Mouse (Mus musculus) right cerebral cortex, postnatal 4 days (tissue): ENCODE measurements around the gene Cdk17.

Experiments used
- DNase-seq: peaks from one replicate; pipeline ENCODE4 v3.0.0-alpha.2; 2022

Gene Cdk17

GRCm38 (mm10) chr10:93171182-93171855 lies 10.6 kb downstream of the Cdk17 start:
- DNase-seq, result no peak

DNA sequence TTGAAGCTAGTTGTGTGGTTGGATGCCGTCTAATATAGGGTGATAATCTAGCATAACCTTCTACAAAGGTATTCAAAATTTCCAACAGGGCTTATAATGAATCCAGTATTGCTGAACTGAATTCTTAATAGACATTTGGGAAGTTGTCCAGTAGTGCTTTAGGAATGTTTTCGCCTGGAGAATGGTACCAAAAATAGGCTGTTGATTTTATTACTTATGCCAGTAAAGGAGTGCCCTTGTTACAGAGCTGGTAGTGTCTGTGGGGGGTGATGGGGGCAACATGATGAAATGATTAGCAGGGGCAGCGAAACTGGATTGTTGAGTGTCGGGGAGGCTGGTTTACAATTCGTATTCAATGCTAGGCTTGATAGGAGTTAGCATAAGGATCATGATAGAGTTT lies 16.8 kb downstream of the Cdk17 start:
- no peak for DNase-seq

- DNase-seq, result no peak
These were observed 17.2 kb downstream of the Cdk17 start for GRCm38 (mm10) chr10:93177874-93178273.

DNA sequence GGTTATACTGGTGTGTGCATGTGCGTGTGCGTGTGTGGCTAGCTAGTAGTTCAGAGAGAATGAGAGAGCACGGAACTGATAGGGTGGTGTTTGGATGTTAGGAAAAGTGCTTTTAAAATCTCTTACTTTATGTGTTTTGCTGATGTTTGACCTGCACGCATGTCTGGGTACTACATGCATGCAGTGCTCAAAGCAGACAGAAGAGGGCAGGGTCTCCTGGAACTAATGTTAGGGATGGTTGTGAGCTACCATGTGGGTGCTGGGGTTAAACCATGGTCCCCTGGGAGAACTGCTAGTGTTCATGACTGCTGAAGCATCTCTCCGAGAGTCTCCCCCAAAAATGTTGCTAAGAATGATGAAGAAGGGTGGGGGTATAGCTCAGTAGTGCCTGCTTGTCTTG lies 18.0 kb downstream of the Cdk17 start:
- no peak for DNase-seq

GRCm38 (mm10) chr10:93179669-93180460 lies 19.2 kb downstream of the Cdk17 start:
- no peak for DNase-seq

- DNase-seq, result no peak
These were observed 23.8 kb downstream of the Cdk17 start for GRCm38 (mm10) chr10:93184351-93184976.

- DNase-seq, result no peak
These were observed 27.8 kb downstream of the Cdk17 start for GRCm38 (mm10) chr10:93188440-93188999.

DNA sequence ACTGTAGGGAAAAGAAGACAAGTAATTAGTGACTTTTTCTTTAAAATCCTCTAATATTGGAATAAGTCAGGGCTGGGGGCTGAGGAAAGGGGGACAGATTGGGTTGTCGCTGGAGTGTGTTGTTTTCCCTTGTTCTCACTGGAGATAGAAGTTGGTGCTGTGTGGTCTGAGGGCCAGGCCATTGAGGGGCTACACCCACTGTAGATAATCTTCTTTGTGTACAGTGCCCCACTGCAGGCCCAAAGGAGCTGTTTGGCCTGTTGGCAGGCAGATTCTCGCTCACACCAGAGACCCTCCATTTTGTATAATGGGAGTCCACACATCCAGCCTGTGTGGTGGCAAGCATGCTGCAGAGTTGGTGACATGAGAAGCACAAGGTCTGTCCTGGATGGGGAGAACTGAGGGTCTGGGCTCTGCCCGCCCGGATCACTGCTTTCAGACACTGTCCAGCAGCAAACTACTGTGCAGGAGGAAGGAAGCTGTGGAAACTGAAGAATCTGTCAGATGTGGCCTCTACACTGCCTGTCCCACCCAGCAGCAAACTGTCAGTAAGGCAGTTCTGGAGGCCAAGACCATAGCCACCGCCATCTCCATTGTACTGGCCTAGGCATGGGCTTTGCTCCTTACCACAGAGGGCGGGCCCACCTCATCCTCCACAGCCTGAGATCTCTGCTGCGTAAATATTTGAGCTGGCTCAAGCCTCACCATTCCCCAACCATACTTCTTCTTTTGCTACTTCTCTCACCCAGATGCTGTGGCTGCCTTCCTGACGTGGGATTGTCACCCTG lies 30.0 kb downstream of the Cdk17 start:
- no peak for DNase-seq

DNA sequence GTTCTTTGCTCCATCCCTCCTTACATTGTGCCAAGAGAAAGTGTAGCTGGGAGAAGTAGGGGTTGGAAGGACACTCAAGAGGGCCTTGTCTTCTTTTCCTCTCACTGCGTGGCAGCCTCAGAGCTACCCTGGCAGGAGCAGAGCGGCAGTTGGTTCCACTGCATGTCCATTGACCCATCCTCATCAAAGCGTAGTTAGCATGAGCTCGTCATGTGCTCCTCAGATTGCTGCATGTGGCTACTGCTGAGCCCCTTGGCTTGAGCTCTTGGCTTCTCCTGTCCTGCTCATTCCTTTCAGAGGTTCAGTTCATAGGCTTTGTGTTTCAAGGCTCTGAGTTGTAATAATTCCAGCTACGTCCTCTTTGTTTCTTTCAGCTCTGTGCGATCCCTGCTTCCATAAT lies 36.4 kb downstream of the Cdk17 start:
- no peak for DNase-seq

GRCm38 (mm10) chr10:93198958-93199357 lies 38.3 kb downstream of the Cdk17 start:
- DNase-seq, result no peak

- DNase-seq, result no peak
These were observed 41.3 kb downstream of the Cdk17 start for GRCm38 (mm10) chr10:93201846-93202458.

GRCm38 (mm10) chr10:93205287-93205956 lies 44.7 kb downstream of the Cdk17 start:
- no peak for DNase-seq

DNA sequence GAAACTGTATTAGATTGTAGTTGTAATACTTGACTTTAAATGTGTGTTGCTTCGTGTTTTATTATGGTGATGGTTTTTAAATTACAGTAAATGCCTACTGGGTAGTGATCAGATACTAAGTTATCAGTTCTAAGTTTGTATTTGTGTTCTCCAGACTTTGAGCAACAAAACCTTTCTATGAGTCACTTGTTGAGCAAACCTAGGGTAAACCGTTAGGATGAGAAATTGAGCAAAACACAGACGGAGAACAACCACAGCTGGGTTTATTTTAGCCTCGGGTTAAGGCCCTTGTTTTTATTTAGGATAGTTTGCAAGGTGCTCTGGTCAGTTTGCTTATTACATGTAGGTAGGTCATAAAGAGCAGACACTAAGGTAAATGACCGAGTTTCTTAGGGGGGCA lies 46.5 kb downstream of the Cdk17 start:
- DNase-seq, result no peak

DNA sequence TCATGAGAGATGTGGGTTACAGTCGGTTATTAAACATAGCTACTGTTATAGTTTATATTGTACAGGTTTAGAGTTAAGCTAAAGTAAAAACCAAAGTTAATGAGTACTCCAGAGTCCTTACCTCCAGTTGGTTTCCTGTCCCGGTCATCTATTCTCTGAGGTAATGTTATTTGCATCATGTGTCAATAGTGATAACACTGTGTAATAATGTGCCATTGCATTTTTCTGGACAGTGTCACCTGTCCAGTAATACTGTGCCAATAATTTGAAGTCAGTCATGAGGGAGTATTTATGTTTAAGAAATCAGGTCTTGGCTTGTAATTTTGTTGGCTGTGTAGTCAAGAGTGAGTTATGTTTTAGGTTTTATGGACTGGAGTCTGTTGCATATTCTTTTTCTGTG lies 52.0 kb downstream of the Cdk17 start:
- DNase-seq, result no peak

- DNase-seq, result no peak
These were observed 52.7 kb downstream of the Cdk17 start for GRCm38 (mm10) chr10:93213339-93213738.

GRCm38 (mm10) chr10:93214251-93214650 lies 53.6 kb downstream of the Cdk17 start:
- DNase-seq, result no peak

GRCm38 (mm10) chr10:93215051-93215763 lies 54.5 kb downstream of the Cdk17 start:
- no peak for DNase-seq

GRCm38 (mm10) chr10:93225751-93226150 lies 65.1 kb downstream of the Cdk17 start:
- DNase-seq, result no peak

DNA sequence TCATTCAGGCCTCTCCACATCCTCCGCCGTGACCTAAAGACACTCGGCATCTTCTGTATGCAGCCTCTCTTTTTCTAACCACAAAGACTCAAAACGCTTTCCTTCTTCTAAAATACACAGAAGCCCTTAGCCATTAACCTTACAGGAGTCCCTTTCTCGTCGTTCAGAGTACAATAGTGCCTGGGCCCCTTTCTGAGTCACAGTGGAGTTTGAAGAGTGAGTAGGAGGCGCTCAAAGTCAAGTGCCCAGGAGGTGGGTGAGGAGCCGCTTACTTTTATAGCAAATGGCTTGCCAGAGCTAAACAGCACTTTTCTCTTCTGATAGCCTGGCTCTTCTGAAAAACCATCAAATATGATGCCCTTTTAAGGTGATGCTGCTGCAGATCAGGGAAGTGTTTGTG lies 67.2 kb downstream of the Cdk17 start:
- DNase-seq, result no peak

GRCm38 (mm10) chr10:93228401-93229007 lies 67.8 kb downstream of the Cdk17 start:
- no peak for DNase-seq

- DNase-seq, result no peak
These were observed 70.8 kb downstream of the Cdk17 start for GRCm38 (mm10) chr10:93231490-93231889.
